Mouse (Mus musculus): ENCODE results near the gene 2300003K06Rik. TPM values are rescaled to one million over a fixed set of nuclear protein-coding genes. Genes with fewer than 3 reads are reported as not detected.
"Not testable (repeated sequence)": the region's sequence is repeated elsewhere in the genome, so short reads cannot be mapped to it uniquely, and the experiment has no call there.

2300003K06Rik gene
- polyA plus RNA-seq (2016; fragmentation: Nextera tagmentation; extraction: Ambion mirVana), result not detected in 2 replicates

GRCm38 (mm10) chr11:99837966-99838365 lies at the start of gene 2300003K06Rik:
2300003K06Rik (minus strand) TSS chr11:99838066.
- Histone ChIP-seq H3K36me3 (no peaks in the 10 kb centered on the region), H3K4me3 (no peak within 1 kb of the TSS), H3K9ac (replicated peaks) (no peak within 1 kb of the TSS), H3K27me3 (no peaks in the 10 kb centered on the region), H3K4me1 (peaks cover 8% of the 10 kb centered on the region; the same call in 1 of the 2 replicates), H3K9me3 (no peaks in the 10 kb centered on the region), H3K27ac (replicated peaks) (no peak within 1 kb of the TSS), H3K4me2 (replicated peaks) (no peak within 1 kb of the TSS)
- 92% methylated on average over 1 of the region's 1 CpGs for WGBS
- no peak for ATAC-seq (ENCODE audit: low FRiP score, low read depth)

- H3K4me1 ChIP-seq; H3K4me3 ChIP-seq; H3K27ac ChIP-seq (replicated peaks); H3K27me3 ChIP-seq; ATAC-seq (ENCODE audit: low FRiP score, low read depth); H3K36me3 ChIP-seq; H3K9ac ChIP-seq (replicated peaks); H3K4me2 ChIP-seq (replicated peaks); H3K9me3 ChIP-seq: not testable (repeated sequence)
- 53% methylated on average over 1 of the region's 1 CpGs for WGBS
Measured at GRCm38 (mm10) chr11:99878887-99879286, 41.0 kb upstream of the 2300003K06Rik start, which contains the start of gene Gm11567. Gm11567 (plus strand) TSS chr11:99879187.

GRCm38 (mm10) chr11:99873089-99873488 lies 35.2 kb upstream of the 2300003K06Rik start, which contains the start of gene Krtap9-1:
Krtap9-1 (plus strand) TSS chr11:99873389.
- 80% methylated on average over 1 of the region's 1 CpGs for WGBS
- not testable (repeated sequence) for ATAC-seq (ENCODE audit: low FRiP score, low read depth); H3K36me3 ChIP-seq; H3K4me3 ChIP-seq; H3K9me3 ChIP-seq; H3K9ac ChIP-seq (replicated peaks); H3K4me1 ChIP-seq; H3K27ac ChIP-seq (replicated peaks); H3K27me3 ChIP-seq; H3K4me2 ChIP-seq (replicated peaks)

GRCm38 (mm10) chr11:99864176-99864575 lies 26.3 kb upstream of the 2300003K06Rik start, which contains the start of gene Gm11559:
Gm11559 (plus strand) TSS chr11:99864476.
- H3K4me3 ChIP-seq; H3K27ac ChIP-seq (replicated peaks); H3K4me2 ChIP-seq (replicated peaks); H3K4me1 ChIP-seq; H3K9ac ChIP-seq (replicated peaks); H3K27me3 ChIP-seq; H3K9me3 ChIP-seq; ATAC-seq (ENCODE audit: low FRiP score, low read depth); H3K36me3 ChIP-seq: not testable (repeated sequence)
- 79% methylated on average over 1 of the region's 1 CpGs for WGBS

- no peak for ATAC-seq (ENCODE audit: low FRiP score, low read depth)
- no peaks in the 10 kb centered on the region for H3K4me1 ChIP-seq
- H3K36me3 ChIP-seq, result no peaks in the 10 kb centered on the region
- no peak overlapping the region for H3K4me3 ChIP-seq
- no peaks in the 10 kb centered on the region for H3K27me3 ChIP-seq
- no peak overlapping the region for H3K9ac ChIP-seq (replicated peaks)
- 85% methylated on average over 2 of the region's 2 CpGs for WGBS
- no peak overlapping the region for H3K27ac ChIP-seq (replicated peaks)
- no peak overlapping the region for H3K4me2 ChIP-seq (replicated peaks)
- no peaks in the 10 kb centered on the region for H3K9me3 ChIP-seq
Measured at GRCm38 (mm10) chr11:99858761-99859160, 20.9 kb upstream of the 2300003K06Rik start.

- WGBS, result 89% methylated on average over 2 of the region's 2 CpGs
Measured at GRCm38 (mm10) chr11:99857617-99858016, 19.8 kb upstream of the 2300003K06Rik start, which contains the start of gene Gm11568. Gm11568 (plus strand) TSS chr11:99857917.

GRCm38 (mm10) chr11:99854121-99854520 lies 16.3 kb upstream of the 2300003K06Rik start:
- ATAC-seq (ENCODE audit: low FRiP score, low read depth), result no peak
- H3K36me3 ChIP-seq, result no peaks in the 10 kb centered on the region
- no peaks in the 10 kb centered on the region for H3K9me3 ChIP-seq
- H3K9ac ChIP-seq (replicated peaks), result no peak overlapping the region
- no peak overlapping the region for H3K4me3 ChIP-seq
- 63% methylated on average over 3 of the region's 3 CpGs for WGBS
- no peaks in the 10 kb centered on the region for H3K4me1 ChIP-seq
- H3K27ac ChIP-seq (replicated peaks), result no peak overlapping the region
- H3K4me2 ChIP-seq (replicated peaks), result no peak overlapping the region
- no peaks in the 10 kb centered on the region for H3K27me3 ChIP-seq

More at GRCm38 (mm10) chr11:99857617-99858016, 19.8 kb upstream of the 2300003K06Rik start, which contains the start of gene Gm11568:
- H3K4me2 ChIP-seq (replicated peaks), result no peak within 1 kb of the TSS
- no peaks in the 10 kb centered on the region for H3K27me3 ChIP-seq
- no peak within 1 kb of the TSS for H3K4me3 ChIP-seq
- no peaks in the 10 kb centered on the region for H3K4me1 ChIP-seq
- no peaks in the 10 kb centered on the region for H3K36me3 ChIP-seq
- 0 out of 2 replicates have a peak within 1 kb of the TSS, but pooled peaks have one; percentile 20 for H3K27ac ChIP-seq (replicated peaks)
- no peak for ATAC-seq (ENCODE audit: low FRiP score, low read depth)
- no peaks in the 10 kb centered on the region for H3K9me3 ChIP-seq
- H3K9ac ChIP-seq (replicated peaks), result no peak within 1 kb of the TSS

- ATAC-seq (ENCODE audit: low FRiP score, low read depth), result no peak
- no peaks in the 10 kb centered on the region for H3K9me3 ChIP-seq
- no peaks in the 10 kb centered on the region for H3K27me3 ChIP-seq
- H3K4me1 ChIP-seq, result no peaks in the 10 kb centered on the region
- no peaks in the 10 kb centered on the region for H3K36me3 ChIP-seq
- peak within 1 kb of the TSS; percentile 66 for H3K27ac ChIP-seq (replicated peaks)
- no peak within 1 kb of the TSS for H3K9ac ChIP-seq (replicated peaks)
- no peak within 1 kb of the TSS for H3K4me3 ChIP-seq
- H3K4me2 ChIP-seq (replicated peaks), result no peak within 1 kb of the TSS
Measured at GRCm38 (mm10) chr11:99851508-99851907, 13.6 kb upstream of the 2300003K06Rik start, which contains the start of gene Krtap4-16. Krtap4-16 (minus strand) TSS chr11:99851608.

- Histone ChIP-seq H3K36me3 (no peaks in the 10 kb centered on the region), H3K4me3 (no peak overlapping the region), H3K4me1 (peaks cover 8% of the 10 kb centered on the region; the same call in 1 of the 2 replicates), H3K9ac (replicated peaks) (no peak overlapping the region), H3K27ac (replicated peaks) (no peak overlapping the region), H3K9me3 (no peaks in the 10 kb centered on the region), H3K27me3 (no peaks in the 10 kb centered on the region), H3K4me2 (replicated peaks) (no peak overlapping the region)
- 88% methylated on average over 2 of the region's 2 CpGs for WGBS
- no peak for ATAC-seq (ENCODE audit: low FRiP score, low read depth)
Measured at GRCm38 (mm10) chr11:99846746-99847145, 8.9 kb upstream of the 2300003K06Rik start.

- Histone ChIP-seq H3K9me3 (no peaks in the 10 kb centered on the region), H3K4me2 (replicated peaks) (no peak overlapping the region), H3K4me1 (peaks cover 8% of the 10 kb centered on the region; the same call in 1 of the 2 replicates), H3K36me3 (no peaks in the 10 kb centered on the region), H3K9ac (replicated peaks) (no peak overlapping the region), H3K27ac (replicated peaks) (no peak overlapping the region), H3K27me3 (no peaks in the 10 kb centered on the region), H3K4me3 (no peak overlapping the region)
- ATAC-seq (ENCODE audit: low FRiP score, low read depth), result no peak
- 62% methylated on average over 1 of the region's 1 CpGs for WGBS
Measured at GRCm38 (mm10) chr11:99842185-99842584, 4.3 kb upstream of the 2300003K06Rik start.

GRCm38 (mm10) chr11:99815566-99815965 lies 22.3 kb downstream of the 2300003K06Rik start, which contains the start of gene Gm11564:
Gm11564 (minus strand) TSS chr11:99815666.
- not testable (repeated sequence) for H3K36me3 ChIP-seq; H3K4me2 ChIP-seq (replicated peaks); H3K9me3 ChIP-seq; H3K27me3 ChIP-seq; H3K4me3 ChIP-seq; H3K4me1 ChIP-seq; ATAC-seq (ENCODE audit: low FRiP score, low read depth); H3K9ac ChIP-seq (replicated peaks)
- 90% methylated on average over 2 of the region's 2 CpGs for WGBS
- H3K27ac ChIP-seq (replicated peaks), result 0 out of 2 replicates have a peak within 1 kb of the TSS, but pooled peaks have one; percentile 1

GRCm38 (mm10) chr11:99809792-99810191 lies 28.1 kb downstream of the 2300003K06Rik start, which contains the start of gene Krtap4-13:
Krtap4-13 (minus strand) TSS chr11:99809892.
- not testable (repeated sequence) for H3K27me3 ChIP-seq; ATAC-seq (ENCODE audit: low FRiP score, low read depth); H3K4me1 ChIP-seq; H3K4me2 ChIP-seq (replicated peaks); H3K36me3 ChIP-seq; H3K9me3 ChIP-seq; H3K27ac ChIP-seq (replicated peaks); H3K9ac ChIP-seq (replicated peaks); H3K4me3 ChIP-seq

GRCm38 (mm10) chr11:99804346-99804745 lies 33.5 kb downstream of the 2300003K06Rik start, which contains the start of gene Gm11554:
Gm11554 (minus strand) TSS chr11:99804446.
- not testable (repeated sequence) for H3K27ac ChIP-seq (replicated peaks); H3K27me3 ChIP-seq; H3K9ac ChIP-seq (replicated peaks); ATAC-seq (ENCODE audit: low FRiP score, low read depth); H3K9me3 ChIP-seq; H3K4me1 ChIP-seq; H3K36me3 ChIP-seq; H3K4me2 ChIP-seq (replicated peaks); H3K4me3 ChIP-seq
- no CpG with 5 or more reads among the region's 1 CpGs for WGBS
